Mouse (Mus musculus): ENCODE results near the gene Olfr707. TPM values are rescaled to one million over a fixed set of nuclear protein-coding genes. Genes with fewer than 3 reads are reported as not detected.

The Olfr707 gene
- not detected for polyA plus RNA-seq (2017; shearing (Covaris generic))

GRCm38 (mm10) chr7:106901141-106901540 is at the start of gene Olfr707:
TSS of gene Olfr707 (minus strand) at chr7:106901241.

GRCm38 (mm10) chr7:106948212-106948611 is 47.2 kb upstream of the Olfr707 start, which contains the start of gene Olfr710:
TSS of gene Olfr710 (minus strand) at chr7:106948312.

GRCm38 (mm10) chr7:106932119-106932518 is 31.1 kb upstream of the Olfr707 start, which contains the start of gene Olfr709-ps1:
TSS of gene Olfr709-ps1 (minus strand) at chr7:106932219.

GRCm38 (mm10) chr7:106907676-106908075 is 6.6 kb upstream of the Olfr707 start, which contains the start of gene Olfr1532-ps1:
TSS of gene Olfr1532-ps1 (plus strand) at chr7:106908001.

GRCm38 (mm10) chr7:106888062-106888461 is 13.0 kb downstream of the Olfr707 start, which contains the start of gene Olfr706:
TSS of gene Olfr706 (minus strand) at chr7:106888162.

GRCm38 (mm10) chr7:106876791-106877190 is 24.2 kb downstream of the Olfr707 start, which contains the start of gene Olfr705:
TSS of gene Olfr705 (minus strand) at chr7:106876891.

GRCm38 (mm10) chr7:106862885-106863284 is 38.2 kb downstream of the Olfr707 start, which contains the start of gene Olfr704:
TSS of gene Olfr704 (plus strand) at chr7:106863185.

GRCm38 (mm10) chr7:106843060-106843459 is 58.0 kb downstream of the Olfr707 start, which contains the start of gene Olfr703:
TSS of gene Olfr703 (plus strand) at chr7:106843360.

Other genes with a start within 250 kb of the Olfr707 start
- not detected for gene Olfr693, start 220.7 kb downstream of the Olfr707 start, polyA plus RNA-seq (2017; shearing (Covaris generic))
- not detected for gene Olfr694, start 209.4 kb downstream of the Olfr707 start, polyA plus RNA-seq (2017; shearing (Covaris generic))
- gene Olfr695, start 184.8 kb downstream of the Olfr707 start, polyA plus RNA-seq (2017; shearing (Covaris generic)), result not detected
- gene Olfr697, start 158.8 kb downstream of the Olfr707 start, polyA plus RNA-seq (2017; shearing (Covaris generic)), result not detected
- gene Olfr698, start 145.8 kb downstream of the Olfr707 start, polyA plus RNA-seq (2017; shearing (Covaris generic)), result not detected
- not detected for gene Olfr699, start 108.0 kb downstream of the Olfr707 start, polyA plus RNA-seq (2017; shearing (Covaris generic))
- not detected for gene Olfr700, start 92.4 kb downstream of the Olfr707 start, polyA plus RNA-seq (2017; shearing (Covaris generic))
- not detected for gene Olfr701, start 87.1 kb downstream of the Olfr707 start, polyA plus RNA-seq (2017; shearing (Covaris generic))
- not detected for gene Olfr702, start 67.3 kb downstream of the Olfr707 start, polyA plus RNA-seq (2017; shearing (Covaris generic))
- not detected for gene Olfr703, start 57.9 kb downstream of the Olfr707 start, polyA plus RNA-seq (2017; shearing (Covaris generic))
- not detected for gene Olfr704, start 38.1 kb downstream of the Olfr707 start, polyA plus RNA-seq (2017; shearing (Covaris generic))
- gene Olfr705, start 24.4 kb downstream of the Olfr707 start, polyA plus RNA-seq (2017; shearing (Covaris generic)), result not detected
- not detected for gene Olfr706, start 13.1 kb downstream of the Olfr707 start, polyA plus RNA-seq (2017; shearing (Covaris generic))
- not detected for gene Olfr1532-ps1, start 6.8 kb upstream of the Olfr707 start, polyA plus RNA-seq (2017; shearing (Covaris generic))
- gene Olfr709-ps1, start 31.0 kb upstream of the Olfr707 start, polyA plus RNA-seq (2017; shearing (Covaris generic)), result not detected
- not detected for gene Olfr710, start 47.1 kb upstream of the Olfr707 start, polyA plus RNA-seq (2017; shearing (Covaris generic))
- not detected for gene Olfr6, start 62.7 kb upstream of the Olfr707 start, polyA plus RNA-seq (2017; shearing (Covaris generic))
- not detected for gene Olfr711, start 74.2 kb upstream of the Olfr707 start, polyA plus RNA-seq (2017; shearing (Covaris generic))
- gene Olfr2, start 104.8 kb upstream of the Olfr707 start, polyA plus RNA-seq (2017; shearing (Covaris generic)), result not detected
- not detected for gene Olfr713, start 129.9 kb upstream of the Olfr707 start, polyA plus RNA-seq (2017; shearing (Covaris generic))
- not detected for gene Olfr714, start 169.7 kb upstream of the Olfr707 start, polyA plus RNA-seq (2017; shearing (Covaris generic))
- not detected for gene Olfr17, start 192.0 kb upstream of the Olfr707 start, polyA plus RNA-seq (2017; shearing (Covaris generic))
- gene Olfr715b, start 209.1 kb upstream of the Olfr707 start, polyA plus RNA-seq (2017; shearing (Covaris generic)), result not detected
- gene Olfr715, start 229.8 kb upstream of the Olfr707 start, polyA plus RNA-seq (2017; shearing (Covaris generic)), result not detected
- gene Olfr716, start 237.1 kb upstream of the Olfr707 start, polyA plus RNA-seq (2017; shearing (Covaris generic)), result not detected